Mouse (Mus musculus): Measurements from ENCODE around the gene Med19. TPM values are rescaled to one million over a fixed set of nuclear protein-coding genes. Genes with fewer than 3 reads are reported as not detected.
"Not testable (repeated sequence)": the region's sequence is repeated elsewhere in the genome, so short reads cannot be mapped to it uniquely, and the experiment has no call there.

The Med19 gene
- total and polyA plus RNA-seq, 2 experiments from 2014 or later = 46.8 to 48.7 TPM

DNA sequence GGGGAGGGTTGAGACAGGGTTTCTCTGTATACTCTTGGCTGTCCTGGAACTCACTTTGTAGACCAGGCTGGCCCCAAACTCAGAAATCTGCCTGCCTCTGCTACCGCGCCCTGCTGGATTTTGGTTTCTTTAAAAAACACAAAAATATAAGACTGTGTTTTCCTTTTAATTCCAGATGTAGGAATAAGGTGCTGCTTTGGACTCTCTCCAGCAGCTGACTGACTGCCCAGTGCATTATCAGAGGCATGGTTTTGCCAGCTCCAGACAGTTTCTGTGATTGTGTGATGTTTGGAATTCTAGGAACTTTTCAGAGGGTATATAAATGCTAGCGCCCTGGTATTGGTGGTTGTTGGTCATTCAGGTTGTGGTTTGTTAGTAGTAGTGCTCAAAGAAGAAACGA, 39.2 kb downstream of the Med19 start:
- no peak for TF ChIP-seq CTCF (IDR thresholded peaks at IDR 0.05; ENCODE audit: low read depth)
- Histone ChIP-seq H3K36me3 (ENCODE audit: insufficient read depth) (peaks cover 9% of the 10 kb centered on the region; the same call in 1 of the 2 replicates), H3K27ac (ENCODE audit: low read depth, low read length) (no peak overlapping the region), H3K4me1 (ENCODE audit: insufficient read depth) (peaks cover 6% of the 10 kb centered on the region; the same call in 1 of the 2 replicates), H3K27me3 (ENCODE audit: insufficient read depth, low read length) (no peaks in the 10 kb centered on the region), H3K9me3 (ENCODE audit: low read length) (no peaks in the 10 kb centered on the region), H3K4me2 (ENCODE audit: low read depth) (no peak overlapping the region), H3K4me3 (ENCODE audit: low read depth, low read length) (no peak overlapping the region), H3K9ac (no peak overlapping the region)
- WGBS = 94% methylated on average over 4 of the region's 4 CpGs
- no peak for ATAC-seq
- no peak for DNase-seq

DNA sequence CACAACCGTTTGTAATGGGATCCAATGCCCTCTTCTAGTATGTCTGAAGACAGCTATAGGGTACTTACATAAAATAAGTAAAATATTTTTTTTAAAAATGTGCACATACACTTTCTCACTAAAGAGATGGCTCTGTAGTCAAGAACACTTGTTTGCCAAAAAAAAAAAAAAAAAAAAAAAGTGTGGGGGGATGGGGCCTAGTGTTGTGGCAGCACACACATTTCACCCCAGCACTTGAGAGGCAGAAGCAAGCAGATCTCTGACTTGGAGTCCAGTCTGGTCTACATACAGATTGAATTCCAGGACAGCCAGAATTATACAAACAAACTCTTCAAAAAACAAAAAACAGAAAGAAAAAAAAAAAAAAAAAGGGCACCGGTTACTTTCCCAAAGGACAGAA, 42.5 kb downstream of the Med19 start:
- Histone ChIP-seq H3K36me3 (ENCODE audit: insufficient read depth) (peaks cover 19% of the 10 kb centered on the region), H3K9ac (no peak overlapping the region), H3K4me2 (ENCODE audit: low read depth) (no peak overlapping the region), H3K27ac (ENCODE audit: low read depth, low read length) (no peak overlapping the region), H3K4me1 (ENCODE audit: insufficient read depth) (no peaks in the 10 kb centered on the region), H3K9me3 (ENCODE audit: low read length) (no peaks in the 10 kb centered on the region), H3K27me3 (ENCODE audit: insufficient read depth, low read length) (no peaks in the 10 kb centered on the region), H3K4me3 (ENCODE audit: low read depth, low read length) (no peak overlapping the region)
- no peak for ATAC-seq
- WGBS = 95% methylated on average over 2 of the region's 2 CpGs
- DNase-seq = no peak
- TF ChIP-seq CTCF (IDR thresholded peaks at IDR 0.05; ENCODE audit: low read depth) = no peak

DNA sequence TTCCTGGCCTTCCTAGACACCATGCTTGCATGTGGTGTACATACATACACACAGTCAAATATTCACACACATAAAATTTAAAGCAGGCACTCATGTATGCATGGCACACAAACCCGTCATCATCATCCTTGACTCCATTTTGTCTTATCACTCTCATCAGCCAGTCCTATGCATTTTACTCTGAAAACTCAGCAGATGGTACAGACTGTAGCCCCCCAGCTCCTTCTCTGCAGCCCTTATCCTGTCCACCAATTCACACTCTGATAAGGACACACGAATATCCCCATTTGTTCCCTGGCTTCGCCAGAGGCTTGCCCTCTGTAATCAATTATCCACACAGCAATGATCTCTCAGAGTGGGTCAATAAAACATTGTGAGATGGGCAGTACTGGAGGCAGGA, 43.0 kb downstream of the Med19 start:
- no peak for TF ChIP-seq CTCF (IDR thresholded peaks at IDR 0.05; ENCODE audit: low read depth)
- H3K27ac ChIP-seq (ENCODE audit: low read depth, low read length) = no peak overlapping the region
- H3K36me3 ChIP-seq (ENCODE audit: insufficient read depth) = peaks cover 19% of the 10 kb centered on the region
- DNase-seq (no peak), ATAC-seq (no peak)
- H3K4me3 ChIP-seq (ENCODE audit: low read depth, low read length) = no peak overlapping the region
- 93% methylated on average over 3 of the region's 3 CpGs for WGBS
- 0 out of 2 replicates have a peak, but pooled peaks cover 4% of the 10 kb centered on the region for H3K4me1 ChIP-seq (ENCODE audit: insufficient read depth)
- H3K4me2 ChIP-seq (ENCODE audit: low read depth) = no peak overlapping the region
- H3K9me3 ChIP-seq (ENCODE audit: low read length) = no peaks in the 10 kb centered on the region
- no peak overlapping the region for H3K9ac ChIP-seq
- H3K27me3 ChIP-seq (ENCODE audit: insufficient read depth, low read length) = no peaks in the 10 kb centered on the region

DNA sequence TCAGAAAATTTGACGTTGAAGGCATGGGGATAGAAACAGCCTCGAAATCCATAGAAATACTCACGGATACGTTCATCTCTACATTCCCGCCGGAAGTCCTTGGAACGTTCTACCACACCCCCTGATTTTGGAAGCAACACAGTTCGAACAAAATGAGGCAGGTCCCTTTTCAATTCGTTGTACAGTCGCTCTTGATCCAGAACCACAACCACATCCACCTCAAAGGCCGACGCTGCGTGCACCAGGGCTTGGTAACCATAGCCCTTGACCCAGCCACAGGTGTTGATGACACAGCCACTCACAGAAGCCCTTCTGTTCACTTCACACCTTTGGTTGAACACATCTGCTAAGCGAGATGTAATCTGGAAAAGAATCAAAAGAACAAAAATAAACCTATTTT, 45.7 kb downstream of the Med19 start:
- no peak for ATAC-seq
- H3K27ac ChIP-seq (ENCODE audit: low read depth, low read length) = no peak overlapping the region
- H3K4me2 ChIP-seq (ENCODE audit: low read depth) = no peak overlapping the region
- H3K9ac ChIP-seq = no peak overlapping the region
- H3K9me3 ChIP-seq (ENCODE audit: low read length) = no peaks in the 10 kb centered on the region
- peaks cover 9% of the 10 kb centered on the region; the same call in 1 of the 2 replicates for H3K4me1 ChIP-seq (ENCODE audit: insufficient read depth)
- H3K36me3 ChIP-seq (ENCODE audit: insufficient read depth) = peaks cover 19% of the 10 kb centered on the region
- no peak for TF ChIP-seq CTCF (IDR thresholded peaks at IDR 0.05; ENCODE audit: low read depth)
- H3K4me3 ChIP-seq (ENCODE audit: low read depth, low read length) = no peak overlapping the region
- no peak for DNase-seq
- WGBS = 95% methylated on average over 14 of the region's 14 CpGs
- H3K27me3 ChIP-seq (ENCODE audit: insufficient read depth, low read length) = no peaks in the 10 kb centered on the region

DNA sequence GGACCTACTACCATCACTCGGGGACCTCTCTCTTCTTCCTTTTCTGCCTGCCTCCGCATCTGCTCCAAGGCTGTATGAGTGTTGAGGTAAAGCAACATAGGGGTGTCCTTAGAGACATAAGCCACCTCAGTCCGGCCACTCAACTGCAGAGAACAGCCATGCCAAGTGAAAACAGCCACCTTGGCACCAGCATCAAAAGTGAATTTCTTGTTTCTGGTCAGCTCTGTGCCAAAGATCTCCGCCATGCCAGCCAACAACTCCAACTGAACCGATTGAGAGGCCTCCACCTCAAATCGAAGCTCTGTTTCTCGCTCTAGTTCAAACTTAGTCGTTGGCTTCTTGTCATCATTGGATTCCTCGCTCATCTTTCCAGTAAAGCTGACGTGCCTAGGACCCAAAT, 47.6 kb downstream of the Med19 start:
- no peak overlapping the region for H3K4me3 ChIP-seq (ENCODE audit: low read depth, low read length)
- peaks cover 19% of the 10 kb centered on the region for H3K36me3 ChIP-seq (ENCODE audit: insufficient read depth)
- no peak overlapping the region for H3K4me2 ChIP-seq (ENCODE audit: low read depth)
- peaks cover 9% of the 10 kb centered on the region; the same call in 1 of the 2 replicates for H3K4me1 ChIP-seq (ENCODE audit: insufficient read depth)
- no peak for DNase-seq
- no peak overlapping the region for H3K9ac ChIP-seq
- H3K27me3 ChIP-seq (ENCODE audit: insufficient read depth, low read length) = no peaks in the 10 kb centered on the region
- H3K9me3 ChIP-seq (ENCODE audit: low read length) = no peaks in the 10 kb centered on the region
- no peak for ATAC-seq
- 95% methylated on average over 10 of the region's 10 CpGs for WGBS
- TF ChIP-seq CTCF (IDR thresholded peaks at IDR 0.05; ENCODE audit: low read depth) = no peak
- H3K27ac ChIP-seq (ENCODE audit: low read depth, low read length) = no peak overlapping the region

DNA sequence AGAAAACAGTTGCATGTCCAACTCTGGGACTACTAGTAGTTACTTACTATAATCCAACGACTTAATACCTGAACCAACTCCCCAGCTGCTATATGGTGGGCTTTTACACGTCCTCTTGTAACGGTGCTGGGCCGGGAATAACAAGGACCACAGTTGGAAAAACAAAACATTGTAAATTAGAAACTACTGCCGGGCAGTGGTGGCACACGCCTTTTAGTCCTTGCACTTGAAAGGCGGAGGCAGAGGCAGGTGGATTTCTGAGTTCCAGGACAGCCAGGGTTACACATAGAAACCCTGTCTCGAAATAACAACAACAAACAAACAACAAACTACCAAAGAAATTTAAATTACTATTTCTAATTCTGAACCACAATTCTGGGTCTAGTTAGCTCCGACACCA, 48.5 kb downstream of the Med19 start:
- ATAC-seq = no peak
- Histone ChIP-seq H3K9ac (peak overlapping the region; percentile 66), H3K9me3 (ENCODE audit: low read length) (no peaks in the 10 kb centered on the region), H3K36me3 (ENCODE audit: insufficient read depth) (peaks cover 12% of the 10 kb centered on the region), H3K4me3 (ENCODE audit: low read depth, low read length) (peak overlapping the region; percentile 51), H3K4me1 (ENCODE audit: insufficient read depth) (peaks cover 9% of the 10 kb centered on the region; the same call in 1 of the 2 replicates), H3K27ac (ENCODE audit: low read depth, low read length) (no peak overlapping the region), H3K27me3 (ENCODE audit: insufficient read depth, low read length) (no peaks in the 10 kb centered on the region), H3K4me2 (ENCODE audit: low read depth) (peak overlapping the region; percentile 87)
- WGBS = 3% methylated on average over 9 of the region's 9 CpGs
- no peak for DNase-seq
- TF ChIP-seq CTCF (IDR thresholded peaks at IDR 0.05; ENCODE audit: low read depth) = no peak

DNA sequence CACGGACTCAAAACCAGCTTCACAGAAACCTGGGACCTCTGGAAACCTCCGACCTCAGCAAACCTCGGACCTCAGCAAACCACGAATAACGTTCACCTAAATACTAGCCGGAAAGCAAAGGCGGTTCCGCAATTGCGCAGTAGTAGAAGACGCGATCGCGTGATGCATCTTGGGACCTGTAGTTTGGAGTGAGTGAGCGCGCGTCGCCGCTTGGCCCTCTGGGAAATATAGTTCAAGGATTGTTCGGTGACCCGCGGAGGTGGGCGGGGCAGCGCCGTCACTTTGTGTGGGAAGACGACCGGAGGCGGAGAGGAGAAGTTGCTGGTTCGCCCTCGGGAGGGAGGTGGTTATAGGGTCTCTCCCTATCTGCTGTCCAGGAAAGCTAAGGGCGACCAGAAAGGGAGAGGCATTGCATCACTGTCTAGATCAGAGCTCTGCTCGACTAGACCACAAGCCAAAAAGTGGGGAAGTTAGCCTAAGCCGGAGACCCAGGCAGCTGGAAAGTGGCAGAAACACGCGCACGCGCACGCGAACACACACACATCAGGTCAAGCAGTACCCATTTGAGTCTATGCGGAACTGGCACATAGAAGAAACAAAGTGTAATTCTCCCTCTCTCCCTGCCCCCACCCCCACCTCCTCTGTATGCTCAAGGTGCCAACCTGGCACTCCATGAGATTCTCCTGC, 49.1 kb downstream of the Med19 start, which contains the start of gene Clp1:
Clp1 (minus strand) TSS at position 179 of the 687 bp plus-strand sequence.
- no peaks in the 10 kb centered on the region for H3K27me3 ChIP-seq (ENCODE audit: insufficient read depth, low read length)
- peaks cover 10% of the 10 kb centered on the region for H3K36me3 ChIP-seq (ENCODE audit: insufficient read depth)
- DNase-seq (peak; percentile 96), ATAC-seq (peak; percentile 98)
- H3K9ac ChIP-seq = peak within 1 kb of the TSS; percentile 66
- TF ChIP-seq CTCF (IDR thresholded peaks at IDR 0.05; ENCODE audit: low read depth) = peak; percentile 27
- no peaks in the 10 kb centered on the region for H3K9me3 ChIP-seq (ENCODE audit: low read length)
- WGBS = 1% methylated on average over 39 of the region's 39 CpGs
- peak within 1 kb of the TSS; percentile 75 for H3K27ac ChIP-seq (ENCODE audit: low read depth, low read length)
- H3K4me1 ChIP-seq (ENCODE audit: insufficient read depth) = peaks cover 9% of the 10 kb centered on the region; the same call in 1 of the 2 replicates
- H3K4me3 ChIP-seq (ENCODE audit: low read depth, low read length) = peak within 1 kb of the TSS; percentile 51
- peak within 1 kb of the TSS; percentile 87 for H3K4me2 ChIP-seq (ENCODE audit: low read depth)

DNA sequence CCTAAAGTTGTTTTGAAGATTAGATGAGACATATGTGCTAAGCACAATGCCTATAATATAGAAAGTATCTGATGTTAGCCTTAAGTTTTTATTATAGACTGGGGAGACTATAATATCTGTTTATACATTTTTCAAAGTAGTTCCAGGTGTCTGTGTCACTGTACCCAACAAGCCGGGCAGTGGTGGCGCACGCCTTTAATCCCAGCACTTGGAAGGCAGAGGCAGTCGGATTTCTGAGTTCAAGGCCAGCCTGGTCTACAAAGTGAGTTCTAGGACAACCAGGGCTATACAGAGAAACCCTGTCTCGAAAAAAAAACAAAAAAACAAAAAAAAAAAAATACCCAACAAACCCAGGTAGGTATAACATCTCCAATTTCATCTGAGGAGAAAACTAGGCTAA, 50.0 kb downstream of the Med19 start:
- ATAC-seq; H3K27me3 ChIP-seq (ENCODE audit: insufficient read depth, low read length); DNase-seq; H3K4me3 ChIP-seq (ENCODE audit: low read depth, low read length); H3K36me3 ChIP-seq (ENCODE audit: insufficient read depth); H3K9ac ChIP-seq; H3K27ac ChIP-seq (ENCODE audit: low read depth, low read length); H3K4me1 ChIP-seq (ENCODE audit: insufficient read depth); H3K9me3 ChIP-seq (ENCODE audit: low read length); H3K4me2 ChIP-seq (ENCODE audit: low read depth): not testable (repeated sequence)
- WGBS = 80% methylated on average over 5 of the region's 5 CpGs
